Mouse (Mus musculus) forebrain, postnatal 0 days (tissue): ENCODE data around the gene Inmt. TPM values are rescaled to one million over a fixed set of nuclear protein-coding genes. Genes with fewer than 3 reads are reported as not detected.

ENCODE experiments used
- ATAC-seq: fragments of 200-750 bp; cut with Nextera tagmentation; 2 replicates; pipeline ENCODE4 v1.8.0; 2017; ENCODE audit warnings: mild to moderate bottlenecking, moderate library complexity
- DNase-seq: peaks from one replicate; pipeline ENCODE4 v3.0.0-alpha.2; 2015
- H3K27ac ChIP-seq: fragments of 300-500 bp; sonication (generic); 2 replicates; pipeline ENCODE4 v1.5.1; 2014; ENCODE audit warnings: low read depth, mild to moderate bottlenecking, antibody characterized with exemption, low read length, moderate library complexity, mixed read lengths
- H3K27me3 ChIP-seq: fragments of 300-500 bp; sonication (generic); 2 replicates; pipeline ENCODE4 v1.6.1; 2014; ENCODE audit warnings: mild to moderate bottlenecking, low read length, mixed read lengths; ENCODE audit not compliant: insufficient read depth
- H3K36me3 ChIP-seq: fragments of 300-500 bp; sonication (generic); 2 replicates; pipeline ENCODE4 v1.6.1; 2014; ENCODE audit warnings: mild to moderate bottlenecking, moderate library complexity; ENCODE audit not compliant: insufficient read depth
- H3K4me1 ChIP-seq: fragments of 300-500 bp; sonication (generic); 2 replicates; pipeline ENCODE4 v1.6.1; 2014; ENCODE audit warnings: antibody characterized with exemption; ENCODE audit not compliant: insufficient read depth
- H3K4me2 ChIP-seq: fragments of 300-500 bp; sonication (generic); 2 replicates; pipeline ENCODE4 v1.6.1; 2014; ENCODE audit warnings: low read depth, mild to moderate bottlenecking, moderate library complexity
- H3K4me3 ChIP-seq: fragments of 300-500 bp; sonication (generic); 2 replicates; pipeline ENCODE4 v1.5.1; 2014; ENCODE audit warnings: low read depth, low read length, mixed read lengths
- H3K9ac ChIP-seq: fragments of 300-500 bp; sonication (generic); 2 replicates; pipeline ENCODE4 v1.6.1; 2014; ENCODE audit warnings: mild to moderate bottlenecking
- H3K9me3 ChIP-seq: fragments of 300-500 bp; sonication (generic); 2 replicates; pipeline ENCODE4 v1.6.1; 2016; ENCODE audit warnings: low read length
- CTCF ChIP-seq: sonication (generic); IDR thresholded peaks from 2 replicates; pipeline ENCODE4 v1.5.1; 2016; ENCODE audit warnings: antibody characterized with exemption, control low read depth, low read depth
- WGBS: fragments of 180-500 bp; shearing (Covaris S2); extraction: QIAGEN DNeasy Blood & Tissue Kit; methylation state at CpG from one replicate; pipeline ENCODE4 v1.1.7; 2014; 5-methylcytosine and 5-hydroxymethylcytosine counted together
- polyA plus RNA-seq: library from polyadenylated mRNA; unstranded; fragments of >200 nt; fragmentation: Nextera tagmentation; extraction: Ambion mirVana; gene quantifications from 2 replicates; pipeline ENCODE4 v1.2.1, GENCODE M21; 2015
- total RNA-seq: library from RNA; depleted of rRNA; stranded (reverse); fragments of >200 nt; gene quantifications from 2 replicates; pipeline ENCODE4 v1.2.3, GENCODE M21; 2014

Inmt gene
- total and polyA plus RNA-seq, 2 experiments from 2014 or later = not detected

DNA sequence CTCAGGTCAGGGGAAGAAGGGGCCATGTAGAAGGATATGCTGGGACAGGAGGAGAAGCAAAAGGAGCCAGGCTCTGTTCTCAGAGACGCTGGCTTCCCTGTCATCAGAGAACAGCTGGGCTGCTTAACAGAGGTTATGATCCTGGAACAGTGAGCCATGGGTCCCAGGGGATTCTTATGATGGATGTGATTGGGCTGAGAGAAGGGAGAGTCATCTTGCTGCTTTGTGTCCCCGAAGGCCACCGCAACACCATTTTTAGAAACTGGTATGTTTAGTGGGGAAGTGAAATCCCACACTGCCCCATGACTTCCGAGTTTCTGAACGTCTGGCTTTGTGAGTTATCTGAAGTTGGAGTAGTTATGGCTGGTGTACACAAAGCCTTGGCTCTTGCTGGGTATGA is 29.6 kb downstream of the Inmt start:
- Histone ChIP-seq H3K9me3 (0 out of 2 replicates have a peak, but pooled peaks cover 4% of the 10 kb centered on the region), H3K27me3 (no peaks in the 10 kb centered on the region), H3K27ac (no peak overlapping the region), H3K9ac (no peak overlapping the region), H3K4me1 (no peaks in the 10 kb centered on the region), H3K36me3 (no peaks in the 10 kb centered on the region), H3K4me3 (no peak overlapping the region), H3K4me2 (no peak overlapping the region)
- DNase-seq (no peak), ATAC-seq (no peak)
- TF ChIP-seq CTCF = no peak
- WGBS = 81% methylated on average over 5 of the region's 5 CpGs

DNA sequence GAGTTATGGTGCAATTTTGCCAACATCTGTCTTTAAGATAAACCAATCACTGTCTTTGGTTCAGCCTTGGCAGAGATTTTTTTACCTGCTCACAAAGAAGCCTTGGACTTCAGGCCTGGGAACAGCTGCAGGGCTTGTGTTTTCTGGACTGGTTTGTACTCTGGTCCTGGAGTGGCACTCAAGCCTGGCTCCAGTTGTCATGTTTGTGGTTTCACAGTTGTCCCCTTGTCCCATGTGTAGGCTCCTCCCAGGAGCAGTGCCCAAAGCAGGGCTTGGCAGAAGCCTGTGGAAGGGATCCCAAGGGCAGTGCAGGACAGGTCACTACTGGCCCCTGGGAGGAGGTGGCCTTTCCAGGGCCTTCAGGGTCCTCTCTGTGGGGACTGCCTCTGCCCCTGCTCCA is 36.5 kb downstream of the Inmt start:
- Histone ChIP-seq H3K27me3 (no peaks in the 10 kb centered on the region), H3K4me3 (no peak overlapping the region), H3K4me2 (no peak overlapping the region), H3K9ac (no peak overlapping the region), H3K4me1 (no peaks in the 10 kb centered on the region), H3K36me3 (no peaks in the 10 kb centered on the region), H3K27ac (no peak overlapping the region), H3K9me3 (no peaks in the 10 kb centered on the region)
- no peak for ATAC-seq
- TF ChIP-seq CTCF = no peak
- DNase-seq = no peak

DNA sequence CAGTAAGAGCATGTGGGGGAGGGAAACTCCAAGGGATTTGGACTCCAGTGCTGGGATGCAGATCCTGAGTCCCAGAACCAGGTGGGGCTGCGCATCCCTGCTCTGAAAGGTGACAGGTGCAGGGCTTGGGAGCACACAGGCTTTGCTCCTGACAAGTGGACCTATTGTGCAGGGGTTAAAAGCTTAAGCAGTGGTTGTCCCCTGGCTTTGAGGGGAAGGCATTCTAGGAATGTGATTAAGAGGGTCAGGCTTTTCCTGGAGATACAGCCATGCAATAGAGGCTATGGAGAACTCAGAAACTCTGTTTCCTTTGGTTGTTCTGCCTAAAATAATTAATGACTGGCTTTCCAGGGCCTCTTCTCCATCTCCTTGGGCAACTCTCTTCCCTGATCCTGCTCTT is 41.4 kb downstream of the Inmt start:
- Histone ChIP-seq H3K9me3 (no peaks in the 10 kb centered on the region), H3K9ac (no peak overlapping the region), H3K4me2 (no peak overlapping the region), H3K4me1 (no peaks in the 10 kb centered on the region), H3K36me3 (no peaks in the 10 kb centered on the region), H3K4me3 (no peak overlapping the region), H3K27ac (no peak overlapping the region), H3K27me3 (no peaks in the 10 kb centered on the region)
- no peak for ATAC-seq
- no peak for TF ChIP-seq CTCF
- WGBS = 61% methylated on average over 1 of the region's 1 CpGs
- DNase-seq = no peak

DNA sequence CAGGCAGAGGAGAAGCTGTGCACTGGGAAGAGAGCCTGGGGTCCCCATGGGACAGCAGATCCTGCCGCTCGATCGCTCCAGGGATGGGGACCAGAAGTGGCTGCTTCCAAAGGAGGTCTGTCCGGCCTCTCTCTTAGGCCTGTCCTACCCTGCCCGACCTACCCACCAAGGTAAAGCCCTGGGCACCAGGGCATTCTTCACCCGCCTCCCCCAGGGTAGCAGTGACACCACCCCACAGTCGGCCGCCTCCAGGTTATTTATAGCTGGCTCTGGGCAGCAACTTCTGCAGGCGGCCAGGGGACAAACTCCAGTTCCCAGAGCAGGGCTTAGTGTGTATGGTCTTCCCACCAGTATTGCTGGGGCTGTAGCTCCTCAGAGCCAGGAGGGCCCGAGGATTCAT is 42.0 kb downstream of the Inmt start, which contains the start of gene Crhr2:
Crhr2 (minus strand) TSS at position 223 of the 400 bp plus-strand sequence.
- 76% methylated on average over 10 of the region's 10 CpGs for WGBS
- no peak within 1 kb of the TSS for H3K4me2 ChIP-seq
- no peak within 1 kb of the TSS for H3K27ac ChIP-seq
- DNase-seq (no peak), ATAC-seq (no peak)
- H3K9me3 ChIP-seq = no peaks in the 10 kb centered on the region
- TF ChIP-seq CTCF = no peak
- no peaks in the 10 kb centered on the region for H3K27me3 ChIP-seq
- H3K4me1 ChIP-seq = no peaks in the 10 kb centered on the region
- H3K9ac ChIP-seq = no peak within 1 kb of the TSS
- no peak within 1 kb of the TSS for H3K4me3 ChIP-seq
- no peaks in the 10 kb centered on the region for H3K36me3 ChIP-seq

DNA sequence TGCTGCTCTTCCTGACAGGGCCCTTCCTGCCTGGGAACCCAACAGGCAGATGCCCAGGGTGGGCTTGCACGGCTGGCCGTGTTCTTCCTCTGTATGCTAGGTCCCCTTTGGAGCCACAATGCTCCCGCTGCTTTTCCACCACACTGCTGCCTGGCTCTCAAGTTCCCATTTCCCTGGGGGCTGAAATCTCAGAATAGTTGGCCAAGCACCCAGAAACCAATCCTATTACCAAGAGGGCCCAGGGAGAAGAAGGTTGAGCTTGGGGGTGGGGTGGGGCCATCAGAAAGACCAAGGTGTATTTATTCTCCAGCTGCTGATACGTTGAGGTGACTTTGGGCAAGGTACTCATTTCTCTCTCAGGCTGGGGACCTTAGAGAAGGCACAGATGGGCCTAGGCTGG is 43.5 kb downstream of the Inmt start:
- no peaks in the 10 kb centered on the region for H3K27me3 ChIP-seq
- 88% methylated on average over 4 of the region's 4 CpGs for WGBS
- TF ChIP-seq CTCF = no peak
- no peak overlapping the region for H3K4me3 ChIP-seq
- H3K27ac ChIP-seq = no peak overlapping the region
- no peak overlapping the region for H3K9ac ChIP-seq
- no peak for DNase-seq
- no peaks in the 10 kb centered on the region for H3K9me3 ChIP-seq
- no peak for ATAC-seq
- no peaks in the 10 kb centered on the region for H3K4me1 ChIP-seq
- H3K4me2 ChIP-seq = no peak overlapping the region
- no peaks in the 10 kb centered on the region for H3K36me3 ChIP-seq

DNA sequence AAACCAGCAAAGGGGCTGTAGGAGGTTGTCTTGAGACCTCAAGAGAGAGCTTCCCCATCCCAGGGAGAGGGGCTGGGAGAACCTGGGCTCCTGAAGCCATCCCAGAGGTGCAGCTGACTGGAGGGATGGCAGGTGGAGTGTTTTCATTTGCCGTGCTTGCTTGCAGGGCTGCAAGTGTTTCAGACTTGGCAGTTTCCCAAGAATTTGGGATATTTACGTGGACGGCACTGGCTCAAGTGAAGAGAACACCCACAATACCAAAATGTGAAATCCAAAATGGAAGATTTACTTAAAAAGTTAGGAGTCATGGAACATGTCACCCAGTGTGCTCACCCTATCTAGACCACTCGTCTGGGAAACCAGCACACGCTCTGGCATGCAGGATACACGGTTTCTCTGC is 44.2 kb downstream of the Inmt start:
- no peak for TF ChIP-seq CTCF
- H3K27ac ChIP-seq = no peak overlapping the region
- no peaks in the 10 kb centered on the region for H3K36me3 ChIP-seq
- no peaks in the 10 kb centered on the region for H3K27me3 ChIP-seq
- DNase-seq = no peak
- H3K4me2 ChIP-seq = no peak overlapping the region
- no peak for ATAC-seq
- no peaks in the 10 kb centered on the region for H3K9me3 ChIP-seq
- H3K4me1 ChIP-seq = no peaks in the 10 kb centered on the region
- no peak overlapping the region for H3K4me3 ChIP-seq
- 53% methylated on average over 6 of the region's 6 CpGs for WGBS
- no peak overlapping the region for H3K9ac ChIP-seq

DNA sequence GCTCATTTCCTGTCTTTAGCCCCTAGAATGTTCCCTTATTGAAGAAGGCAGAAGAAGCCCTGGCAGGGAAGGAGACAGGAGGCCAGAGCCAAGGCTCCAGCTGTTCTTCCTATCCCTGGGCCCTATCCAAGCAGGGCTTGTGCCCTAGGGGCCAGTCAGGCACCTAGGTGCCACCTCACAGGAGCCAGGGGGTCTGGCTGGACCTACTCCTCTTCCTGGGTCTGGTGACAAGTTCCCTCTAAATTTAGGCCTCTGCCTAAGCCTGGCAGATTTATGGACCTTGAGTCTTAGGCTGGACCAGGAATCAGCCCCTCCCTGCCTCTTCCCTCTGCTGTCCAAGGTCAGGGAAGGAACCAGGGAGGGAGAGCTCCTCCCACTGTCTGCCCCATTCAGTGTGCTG is 46.5 kb downstream of the Inmt start:
- no peak overlapping the region for H3K4me2 ChIP-seq
- H3K4me3 ChIP-seq = no peak overlapping the region
- no peak for TF ChIP-seq CTCF
- no peaks in the 10 kb centered on the region for H3K4me1 ChIP-seq
- no peaks in the 10 kb centered on the region for H3K36me3 ChIP-seq
- no peaks in the 10 kb centered on the region for H3K9me3 ChIP-seq
- DNase-seq = no peak
- no peak for ATAC-seq
- no peak overlapping the region for H3K9ac ChIP-seq
- no peak overlapping the region for H3K27ac ChIP-seq
- H3K27me3 ChIP-seq = no peaks in the 10 kb centered on the region

DNA sequence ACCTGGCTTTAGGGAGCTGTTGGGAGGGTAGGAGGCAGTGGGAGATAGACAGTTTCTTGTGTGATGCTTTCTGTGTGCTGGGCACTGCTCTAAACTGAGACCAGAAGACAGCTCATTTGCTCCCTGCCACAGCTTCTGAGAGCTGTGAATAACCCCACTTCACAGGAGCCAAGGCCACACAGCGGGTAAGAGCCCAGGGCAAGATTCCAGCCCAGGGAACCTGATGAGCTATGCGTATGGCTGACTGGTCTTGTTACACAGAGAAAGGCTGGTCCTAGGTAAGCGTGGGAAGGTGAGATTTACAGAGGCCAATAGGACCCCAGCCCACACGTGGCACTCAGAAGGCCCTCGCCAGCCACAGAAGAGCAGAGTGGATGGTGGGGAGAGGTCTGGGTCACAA is 48.3 kb downstream of the Inmt start:
- Histone ChIP-seq H3K9ac (no peak overlapping the region), H3K27ac (no peak overlapping the region), H3K4me1 (no peaks in the 10 kb centered on the region), H3K36me3 (no peaks in the 10 kb centered on the region), H3K27me3 (no peaks in the 10 kb centered on the region), H3K9me3 (no peaks in the 10 kb centered on the region), H3K4me2 (no peak overlapping the region), H3K4me3 (no peak overlapping the region)
- TF ChIP-seq CTCF = no peak
- no peak for ATAC-seq
- no peak for DNase-seq
- 71% methylated on average over 5 of the region's 5 CpGs for WGBS
